Mouse (Mus musculus) v-Abl transformed pro-B cells (cell line): ENCODE results near the gene Pax6.

Experiments
- in situ Hi-C, 2 experiments: fragments of 400-800 bp; cut with MboI; formaldehyde crosslinking; loops; one replicate each; pipeline ENCODE4 v1.15.1; 2025; ENCODE audit not compliant: unreplicated experiment in 2 of 2

Gene Pax6

DNA sequence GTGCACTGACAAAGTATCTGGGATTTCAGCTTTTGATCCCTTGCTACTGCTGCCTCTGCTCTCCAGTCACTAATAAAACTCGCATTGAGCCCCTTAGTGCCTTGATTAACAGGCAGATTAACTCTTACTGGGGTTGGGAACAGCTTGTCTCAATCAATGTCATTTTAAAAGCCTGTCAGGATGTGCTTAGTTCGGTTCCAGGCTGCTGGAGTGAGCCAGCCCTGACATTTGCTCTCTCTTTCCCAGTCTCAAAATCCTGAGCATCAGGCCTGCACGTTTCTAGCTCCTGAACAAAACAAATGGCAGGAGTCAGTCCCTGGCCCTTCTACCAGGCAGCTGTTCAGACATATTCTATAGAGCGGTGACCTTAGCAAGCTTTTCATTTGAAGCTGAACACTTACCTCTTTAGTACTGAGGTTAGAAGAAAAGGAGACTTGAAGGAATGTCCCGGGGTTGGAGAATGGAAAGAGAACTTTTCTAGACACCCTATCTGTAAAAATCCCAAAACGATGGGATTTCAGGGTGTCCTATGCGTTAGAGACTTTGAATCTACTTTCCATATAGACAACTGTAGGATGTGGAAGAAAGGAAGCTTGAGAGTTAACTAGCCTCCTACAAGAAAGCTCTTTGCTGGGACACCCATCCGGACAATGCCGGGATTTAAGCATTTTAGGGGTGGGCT is 2.6 kb downstream of the Pax6 start:
- in situ Hi-C loops, result no loop called here

DNA sequence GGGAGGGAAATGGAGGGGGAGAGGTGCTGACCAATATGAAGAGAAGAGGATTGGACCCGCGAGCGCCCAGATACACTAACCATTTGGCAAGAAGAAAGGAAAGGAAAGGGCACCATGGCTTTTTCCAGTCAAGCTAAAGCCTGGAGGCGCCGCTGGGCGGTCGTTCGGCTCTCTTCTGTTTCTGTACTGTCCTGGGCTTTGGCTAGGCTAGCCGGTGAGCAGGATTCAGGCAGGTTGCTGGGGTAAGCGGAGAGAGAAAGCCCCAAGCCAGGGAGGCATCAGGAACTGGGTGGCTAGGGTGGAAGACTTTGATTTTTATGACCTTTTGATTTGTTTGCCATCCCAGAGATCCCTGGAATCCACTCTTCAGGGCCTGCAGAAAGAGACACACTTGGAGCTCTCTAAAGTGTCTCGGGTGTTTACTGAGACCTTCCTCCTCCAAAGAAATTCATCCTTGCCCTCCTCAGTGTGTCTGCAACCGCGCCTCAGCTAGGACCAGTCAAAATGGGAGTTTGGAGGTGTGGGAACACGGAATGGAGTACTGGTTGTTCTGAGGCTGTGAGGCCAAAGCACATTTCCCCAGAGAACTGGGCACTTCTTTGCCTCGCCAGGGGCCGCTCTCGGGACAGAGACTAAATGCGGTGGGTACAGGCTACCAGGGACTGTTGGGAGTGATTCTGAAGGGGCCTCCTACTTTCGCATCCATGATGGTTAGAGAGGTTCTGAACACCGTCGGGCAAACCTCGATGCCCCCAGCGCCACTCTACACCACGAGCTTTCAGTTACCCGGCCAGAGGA is 3.3 kb downstream of the Pax6 start:
- in situ Hi-C loops, result no loop called here

DNA sequence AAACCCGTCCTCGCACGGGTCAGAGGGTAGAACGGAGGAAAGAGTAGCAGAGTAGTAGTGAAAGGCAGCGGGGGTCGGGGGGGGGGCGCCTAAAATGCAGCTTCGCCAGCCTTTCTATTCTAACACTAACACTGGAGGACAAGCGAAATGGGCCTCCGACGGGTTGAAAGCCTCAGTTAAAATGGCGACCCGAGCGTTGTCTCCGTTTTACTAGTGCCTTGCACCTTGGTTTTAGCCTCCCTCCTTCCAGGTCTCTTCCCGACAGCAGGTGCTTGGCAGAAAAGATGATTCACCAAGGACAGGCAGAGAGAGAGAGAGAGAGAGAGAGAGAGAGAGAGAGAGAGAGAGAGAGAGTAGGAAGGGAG is 3.9 kb downstream of the Pax6 start:
- in situ Hi-C loops, result no loop called here

DNA sequence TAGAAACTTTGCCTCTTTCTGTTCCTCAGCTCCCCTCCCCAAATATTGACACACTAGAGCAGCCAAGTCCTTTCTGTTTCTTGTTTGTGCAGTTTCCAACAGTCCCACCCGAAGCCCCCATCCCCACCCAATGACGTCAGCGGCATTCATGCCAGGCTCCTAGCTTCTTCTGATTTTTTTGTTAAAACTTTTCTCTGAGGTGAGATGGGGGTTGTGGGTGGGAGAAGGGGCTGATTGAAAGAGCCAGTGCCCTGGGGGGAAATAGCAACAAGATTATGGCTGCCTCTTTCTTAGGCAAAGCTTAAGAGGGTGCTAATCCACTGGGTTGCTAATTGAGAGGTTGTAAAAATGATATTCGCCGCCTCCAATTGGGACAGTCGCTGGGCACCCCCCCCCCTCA is 4.4 kb downstream of the Pax6 start:
- in situ Hi-C loops, result no loop called here

DNA sequence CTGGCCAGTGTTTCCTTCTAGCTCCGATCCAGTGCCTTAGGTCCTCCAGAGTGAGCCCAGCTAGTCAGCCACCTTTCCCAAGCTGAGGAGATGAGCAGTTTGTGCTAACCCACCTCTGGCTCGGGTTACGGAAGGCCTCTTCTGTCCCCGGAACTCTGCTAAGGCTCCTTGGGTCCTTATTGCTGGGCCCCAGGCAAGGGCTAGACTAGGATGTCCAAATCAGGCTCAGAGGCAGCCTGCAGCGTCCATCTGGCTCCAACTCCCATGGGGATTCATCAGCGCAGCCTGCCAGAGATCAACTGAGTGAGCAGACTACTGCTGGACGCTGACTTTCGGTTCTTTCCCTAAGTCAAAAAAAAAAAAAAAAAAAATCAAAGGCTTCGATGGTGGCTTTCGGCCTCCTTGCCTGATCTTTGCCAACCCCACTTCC is 4.9 kb downstream of the Pax6 start:
- in situ Hi-C loops, result no loop called here

DNA sequence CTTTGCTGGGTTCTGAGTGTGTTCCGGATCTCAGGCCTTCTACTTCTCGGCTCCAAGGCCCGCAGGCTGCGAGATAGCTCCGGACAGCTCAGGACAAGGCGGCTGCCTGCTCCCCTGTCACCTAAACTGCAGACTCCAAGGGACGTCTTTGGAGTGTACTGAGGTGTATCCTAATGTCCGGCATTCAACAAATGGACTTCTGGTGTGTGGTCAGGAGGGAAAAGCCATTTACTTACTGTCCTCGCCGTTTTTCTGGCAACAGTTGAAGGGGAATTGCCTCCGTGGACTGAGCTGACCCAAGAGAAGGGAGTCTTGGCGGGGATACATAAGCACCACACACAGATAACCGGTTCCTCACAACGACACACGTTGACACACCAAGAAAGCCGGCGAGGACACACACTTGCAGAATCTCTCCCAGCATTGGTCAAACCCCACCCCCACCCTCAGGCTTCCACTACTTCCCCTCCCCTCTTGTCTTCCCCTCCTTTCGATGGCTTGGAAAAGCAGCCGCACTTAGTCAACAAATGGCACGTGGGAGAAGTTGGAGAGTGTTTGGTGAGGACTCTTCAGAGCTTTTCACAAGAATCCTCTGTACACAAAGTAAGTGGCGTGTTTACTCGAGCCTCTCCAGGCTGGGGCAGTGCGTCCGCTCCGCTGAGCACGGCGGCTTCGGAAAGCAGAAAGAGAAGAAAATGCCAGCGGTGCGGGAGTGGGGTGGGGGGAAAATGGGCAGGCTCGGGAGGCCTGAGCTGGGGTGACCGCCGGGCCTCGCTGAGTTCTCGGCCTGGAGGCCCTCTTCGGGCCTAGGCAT is 5.6 kb downstream of the Pax6 start:
- in situ Hi-C loops, result no loop called here

DNA sequence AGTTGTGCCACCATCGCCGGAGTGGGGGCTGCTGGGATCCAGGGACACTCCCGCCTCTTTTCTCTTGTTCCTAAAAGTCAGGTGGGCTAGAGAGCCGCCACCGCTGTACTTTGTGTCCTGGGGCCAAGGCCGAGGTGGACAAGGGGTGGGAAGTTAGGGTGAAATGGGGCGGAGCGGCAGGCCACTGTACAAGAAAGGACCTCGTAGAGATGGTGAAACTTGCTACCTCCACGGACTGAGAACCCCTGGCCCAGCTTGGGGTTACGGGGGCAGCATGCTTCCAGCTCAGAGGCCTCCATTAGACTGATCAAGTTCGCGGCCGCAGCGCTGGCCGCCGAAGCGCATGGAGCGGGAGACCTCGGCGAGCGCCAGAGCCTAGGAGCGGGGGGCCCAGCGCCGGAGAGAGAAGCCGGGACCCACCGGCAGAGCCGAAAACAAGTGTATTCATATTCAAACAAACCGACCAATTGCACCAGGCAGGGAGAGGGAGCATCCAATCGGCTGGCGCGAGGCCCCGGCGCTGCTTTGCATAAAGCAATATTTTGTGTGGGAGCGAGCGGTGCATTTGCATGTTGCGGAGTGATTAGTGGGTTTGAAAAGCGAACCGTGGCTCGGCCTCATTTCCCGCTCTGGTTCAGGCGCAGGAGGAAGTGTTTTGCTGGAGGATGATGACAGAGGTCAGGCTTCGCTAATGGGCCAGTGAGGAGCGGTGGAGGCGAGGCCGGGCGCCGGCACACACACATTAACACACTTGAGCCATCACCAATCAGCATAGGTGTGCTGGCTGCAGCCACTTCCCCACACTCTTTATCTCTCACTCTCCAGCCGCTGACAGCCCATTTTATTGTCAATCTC is 6.4 kb downstream of the Pax6 start:
- in situ Hi-C loops, result no loop called here

DNA sequence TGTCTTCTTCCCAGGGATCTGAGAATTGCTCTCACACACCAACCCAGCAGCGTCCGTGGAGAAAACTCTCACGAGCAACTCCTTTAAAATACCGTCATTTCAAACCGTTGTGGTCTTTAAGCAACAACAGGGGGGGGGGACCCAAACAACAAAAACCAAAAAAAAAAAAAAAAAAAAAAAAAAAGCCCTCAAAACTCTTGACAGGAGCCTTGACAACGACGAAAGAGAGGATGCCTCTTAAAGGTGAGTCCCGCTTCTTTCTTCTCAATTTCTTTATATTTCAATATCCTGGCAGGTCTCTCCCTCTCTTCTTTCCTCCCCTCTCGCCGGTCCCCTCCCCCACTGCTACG is 7.0 kb downstream of the Pax6 start:
- in situ Hi-C loops, result no loop called here

DNA sequence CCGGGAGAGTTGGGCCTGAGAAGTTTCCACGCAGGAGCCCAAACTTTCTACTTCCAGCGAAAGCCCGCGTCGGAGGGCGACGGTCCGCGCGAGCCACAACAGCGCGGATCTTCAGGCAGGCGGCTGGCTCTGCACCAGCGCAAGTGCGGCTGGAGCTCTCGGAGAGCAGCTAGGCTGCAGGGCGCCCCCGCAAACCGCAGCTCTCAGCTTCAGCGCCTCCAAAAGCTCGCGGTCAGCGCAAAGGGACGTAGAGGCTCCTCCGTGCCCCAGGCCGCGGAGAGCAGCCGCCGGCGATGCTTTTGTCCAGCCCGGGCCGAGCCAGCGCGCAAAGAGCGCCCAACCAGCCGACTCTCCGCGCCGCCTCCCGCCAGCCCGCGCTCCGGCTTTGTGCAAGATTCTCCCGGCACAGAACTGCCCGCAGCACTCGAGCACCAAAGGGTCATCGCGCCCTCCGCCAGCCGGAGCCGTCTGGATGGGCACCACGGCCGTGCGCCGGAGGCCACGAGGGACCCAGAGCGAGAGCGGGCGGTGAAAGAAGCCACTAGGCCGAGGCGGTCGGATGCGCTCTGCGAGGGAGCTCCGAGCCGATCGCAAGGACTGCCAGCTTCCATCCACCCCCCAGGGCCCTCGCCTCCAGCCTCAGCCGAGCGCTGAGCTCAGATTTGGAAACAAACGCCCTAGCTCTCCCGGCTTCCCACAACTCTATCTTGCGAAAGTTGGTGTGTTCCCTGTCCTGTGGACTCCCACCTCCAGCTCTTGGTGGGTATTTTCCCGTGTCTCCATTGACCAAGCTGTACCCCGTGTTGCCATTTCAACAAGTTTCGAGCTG is 7.6 kb downstream of the Pax6 start:
- in situ Hi-C loops, result no loop called here

DNA sequence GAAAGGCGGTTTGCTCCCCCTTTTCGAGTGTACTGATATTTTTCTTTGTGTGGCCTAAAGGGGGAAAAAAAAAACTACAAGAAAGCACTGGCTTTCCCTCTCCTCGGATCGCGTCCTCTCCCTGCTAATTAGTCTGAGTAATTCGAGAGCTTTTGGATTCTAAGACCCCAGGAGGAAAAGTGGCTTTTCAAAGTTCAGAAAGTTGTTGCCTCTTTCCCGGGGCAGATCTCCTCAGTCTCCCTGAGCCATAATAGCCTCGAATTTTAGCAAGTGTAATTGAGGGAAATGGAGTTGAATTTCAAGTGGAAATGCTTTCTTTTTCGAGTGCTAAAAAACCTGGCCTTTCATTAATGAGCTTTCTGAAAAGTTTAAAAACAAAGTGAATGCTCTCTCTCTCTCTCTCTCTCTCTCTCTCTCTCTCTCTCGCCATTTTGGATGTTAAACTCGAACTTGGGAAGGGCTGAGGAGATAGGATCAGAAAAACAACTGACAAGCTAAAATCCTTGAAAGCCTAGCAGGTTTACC is 8.3 kb downstream of the Pax6 start:
- in situ Hi-C loops, result no loop called here

DNA sequence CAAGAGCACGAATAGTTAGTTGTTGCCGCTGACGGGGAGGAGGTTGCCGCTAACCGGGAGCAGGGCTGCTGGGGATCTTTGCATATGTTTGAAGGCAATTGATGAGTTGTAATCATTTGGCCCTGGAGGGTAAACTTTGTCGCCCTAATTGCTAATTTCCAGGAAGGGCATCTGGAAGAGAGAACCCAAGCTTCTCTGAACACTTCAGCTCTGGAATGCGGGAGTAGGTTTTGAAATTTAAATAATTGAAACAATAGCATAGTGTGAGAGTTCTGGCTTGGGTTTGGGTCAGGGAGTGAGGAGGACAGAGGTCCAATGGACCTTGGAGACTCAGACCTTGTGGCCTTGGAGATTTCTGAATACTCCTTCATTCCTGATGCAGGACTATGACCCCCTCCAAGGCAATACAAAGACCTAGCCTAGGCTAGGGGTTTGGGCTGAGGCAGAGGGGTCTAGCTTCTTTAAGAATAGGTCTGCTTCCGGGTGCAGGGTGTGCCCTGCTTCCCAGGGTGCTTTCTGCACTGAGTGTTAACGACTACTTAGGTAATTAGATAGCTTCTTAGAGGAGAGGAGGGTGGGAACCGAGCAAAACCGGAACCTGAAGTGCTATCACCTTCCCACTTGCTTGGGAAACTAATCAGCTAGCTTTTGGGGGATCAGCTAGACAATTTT is 8.9 kb downstream of the Pax6 start:
- in situ Hi-C loops, result no loop called here

DNA sequence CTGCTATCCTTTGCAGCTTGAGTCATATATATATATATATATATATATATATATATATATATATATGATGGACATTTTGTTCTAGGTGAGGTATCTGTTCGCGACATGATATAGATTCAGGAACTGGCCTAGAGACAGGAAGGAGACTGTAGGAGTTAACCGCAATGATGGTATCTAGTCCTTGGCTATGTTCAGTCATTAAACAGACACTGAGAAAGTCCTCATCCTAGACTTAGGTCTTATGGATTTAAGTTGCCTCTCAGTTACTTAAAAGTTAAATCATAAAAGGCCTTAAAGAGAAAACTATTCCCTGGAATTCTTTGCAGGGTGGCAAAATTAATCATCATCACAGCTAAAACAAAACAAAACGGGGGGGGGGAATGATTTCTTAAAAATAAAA is 9.6 kb downstream of the Pax6 start:
- in situ Hi-C loops, result no loop called here

DNA sequence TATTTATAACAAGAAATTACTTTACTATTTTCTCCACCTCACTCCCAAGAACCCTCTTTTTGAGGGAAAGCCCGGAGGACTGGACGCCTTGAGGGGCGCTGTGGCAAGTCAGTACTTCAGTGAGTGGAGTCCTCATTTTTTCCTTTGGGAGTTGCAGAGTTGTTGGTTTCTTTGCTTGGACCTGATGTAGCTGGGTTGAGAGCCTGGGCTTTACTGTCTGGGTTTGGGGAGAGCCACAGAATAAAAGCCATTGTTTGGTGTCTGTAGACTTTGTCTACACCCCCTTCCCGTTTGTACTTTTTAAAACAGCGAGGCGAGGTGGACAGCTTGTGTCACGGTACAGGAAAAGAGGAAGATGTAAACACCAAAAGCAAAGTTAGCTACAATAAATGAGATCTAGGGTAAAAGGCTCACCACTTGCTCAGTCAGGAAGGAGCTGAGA is 10.2 kb downstream of the Pax6 start:
- in situ Hi-C loops, result no loop called here

DNA sequence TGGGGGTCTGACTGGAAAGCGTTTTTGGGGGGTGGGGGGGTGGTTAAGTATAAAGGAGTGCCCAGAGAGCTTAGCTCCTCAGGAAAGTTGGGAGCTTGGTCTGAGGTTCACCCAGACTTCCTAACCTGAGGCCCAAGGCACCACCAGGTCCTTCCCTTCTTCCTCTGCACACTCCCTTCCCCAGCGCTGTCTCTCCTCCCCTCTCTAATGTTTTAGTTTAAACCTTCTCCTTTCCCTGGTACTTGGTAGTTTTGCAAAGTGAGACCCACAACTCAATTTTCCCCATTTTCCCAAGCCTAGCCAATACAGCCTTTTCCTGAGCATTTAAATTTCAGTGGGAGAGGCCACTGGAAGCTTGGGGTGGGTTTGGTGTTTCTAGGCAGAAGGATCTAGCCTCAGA is 10.6 kb downstream of the Pax6 start:
- in situ Hi-C loops, result no loop called here

DNA sequence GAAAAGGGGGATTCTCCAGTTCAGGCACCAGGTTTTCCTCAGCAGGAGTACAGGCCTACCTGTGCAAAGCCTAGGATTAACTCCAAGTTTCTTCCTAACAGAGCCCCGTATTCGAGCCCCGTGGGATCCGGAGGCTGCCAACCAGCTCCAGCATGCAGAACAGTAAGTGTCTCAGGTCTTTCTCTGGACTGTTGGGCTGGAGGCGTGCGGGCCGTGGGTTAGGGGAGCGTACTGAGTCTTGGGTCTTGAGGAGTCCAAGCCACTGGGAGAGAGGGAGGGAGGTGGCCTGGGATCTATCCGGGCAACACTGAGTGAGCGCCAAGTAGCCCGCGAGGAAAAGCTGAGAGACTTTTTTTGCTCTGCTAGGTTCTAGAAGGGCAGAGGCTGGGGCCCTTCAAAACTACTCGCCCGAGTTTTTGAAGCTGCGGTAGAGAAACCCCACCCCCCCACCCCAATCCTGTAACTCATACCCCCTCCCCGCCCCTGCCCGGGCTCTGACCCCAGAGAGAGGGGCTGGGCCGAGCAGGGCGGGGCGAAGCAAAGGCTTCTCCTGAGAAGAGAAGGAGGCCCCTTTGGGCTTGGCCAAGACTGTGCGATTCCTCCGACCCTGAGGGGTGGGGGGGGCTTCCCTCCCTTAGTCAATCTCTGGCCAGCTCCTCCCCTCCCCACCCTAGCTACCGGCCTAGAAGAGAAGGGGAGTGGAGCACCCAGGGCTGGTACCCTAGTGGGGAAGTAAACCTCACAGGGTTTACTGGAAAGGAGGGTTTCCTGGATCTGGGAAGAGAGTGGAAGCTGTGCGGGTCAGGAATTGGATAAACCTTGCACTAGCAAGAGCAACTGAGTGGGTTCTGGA is 11.7 kb downstream of the Pax6 start:
- in situ Hi-C loops, result no loop called here

DNA sequence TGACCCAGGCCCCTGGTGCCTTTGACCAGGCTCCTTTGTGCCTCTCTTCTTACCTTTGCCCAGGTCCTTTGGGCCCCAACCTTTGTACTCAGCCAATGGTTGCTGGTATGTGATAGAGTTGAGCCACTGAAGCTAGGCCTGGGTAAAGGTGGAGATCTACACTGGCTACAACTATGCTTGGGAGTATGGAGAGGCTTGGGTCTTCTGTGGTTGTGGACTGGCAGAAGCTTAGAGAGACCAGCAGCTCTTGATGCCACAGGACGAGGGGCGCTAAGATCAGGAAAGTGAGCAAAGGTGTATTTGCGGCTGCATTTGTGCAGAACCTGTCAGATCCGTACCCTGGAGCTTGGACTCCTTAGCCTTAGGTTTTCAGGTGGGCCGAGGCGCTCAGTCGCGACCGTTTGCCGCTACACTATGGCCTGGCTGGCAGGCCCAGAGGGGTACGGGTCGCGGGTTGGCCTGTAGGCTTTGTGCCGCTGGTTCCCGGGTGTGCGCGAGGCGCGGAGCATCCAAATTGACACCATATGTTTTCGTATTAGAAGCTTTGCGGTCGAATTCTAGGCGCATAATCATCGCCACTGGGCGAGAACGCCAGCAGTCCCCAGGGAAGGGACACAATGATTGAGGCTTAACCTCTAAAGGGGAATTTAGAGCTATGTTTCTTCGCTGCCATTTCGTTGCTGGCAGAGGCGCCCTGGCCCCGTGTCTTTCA is 12.5 kb downstream of the Pax6 start:
- in situ Hi-C loops, result no loop called here

DNA sequence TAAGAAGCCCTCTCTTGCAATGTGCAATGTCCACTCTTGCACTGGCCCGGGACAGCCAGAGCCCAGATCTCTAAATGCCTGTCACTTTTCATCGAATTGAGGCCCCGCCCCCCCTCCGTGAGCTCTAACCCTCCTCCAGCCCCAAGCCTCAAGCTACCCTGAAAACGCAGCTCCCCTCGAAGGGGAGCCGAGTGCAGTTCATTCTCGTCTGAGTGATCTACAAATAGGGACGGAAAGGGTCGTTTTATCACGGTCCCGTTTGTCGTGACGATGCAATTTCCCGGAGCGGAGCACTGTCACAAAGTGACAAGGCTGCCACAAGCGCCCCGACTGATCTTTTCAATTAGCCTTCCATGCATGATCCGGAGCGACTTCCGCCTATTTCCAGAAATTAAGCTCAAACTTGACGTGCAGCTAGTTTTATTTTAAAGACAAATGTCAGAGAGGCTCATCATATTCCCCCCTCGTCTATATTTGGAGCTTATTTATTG is 13.4 kb downstream of the Pax6 start:
- in situ Hi-C loops, result no loop called here
